Mouse (Mus musculus): ENCODE measurements around the gene Rab10.

The Rab10 gene

DNA sequence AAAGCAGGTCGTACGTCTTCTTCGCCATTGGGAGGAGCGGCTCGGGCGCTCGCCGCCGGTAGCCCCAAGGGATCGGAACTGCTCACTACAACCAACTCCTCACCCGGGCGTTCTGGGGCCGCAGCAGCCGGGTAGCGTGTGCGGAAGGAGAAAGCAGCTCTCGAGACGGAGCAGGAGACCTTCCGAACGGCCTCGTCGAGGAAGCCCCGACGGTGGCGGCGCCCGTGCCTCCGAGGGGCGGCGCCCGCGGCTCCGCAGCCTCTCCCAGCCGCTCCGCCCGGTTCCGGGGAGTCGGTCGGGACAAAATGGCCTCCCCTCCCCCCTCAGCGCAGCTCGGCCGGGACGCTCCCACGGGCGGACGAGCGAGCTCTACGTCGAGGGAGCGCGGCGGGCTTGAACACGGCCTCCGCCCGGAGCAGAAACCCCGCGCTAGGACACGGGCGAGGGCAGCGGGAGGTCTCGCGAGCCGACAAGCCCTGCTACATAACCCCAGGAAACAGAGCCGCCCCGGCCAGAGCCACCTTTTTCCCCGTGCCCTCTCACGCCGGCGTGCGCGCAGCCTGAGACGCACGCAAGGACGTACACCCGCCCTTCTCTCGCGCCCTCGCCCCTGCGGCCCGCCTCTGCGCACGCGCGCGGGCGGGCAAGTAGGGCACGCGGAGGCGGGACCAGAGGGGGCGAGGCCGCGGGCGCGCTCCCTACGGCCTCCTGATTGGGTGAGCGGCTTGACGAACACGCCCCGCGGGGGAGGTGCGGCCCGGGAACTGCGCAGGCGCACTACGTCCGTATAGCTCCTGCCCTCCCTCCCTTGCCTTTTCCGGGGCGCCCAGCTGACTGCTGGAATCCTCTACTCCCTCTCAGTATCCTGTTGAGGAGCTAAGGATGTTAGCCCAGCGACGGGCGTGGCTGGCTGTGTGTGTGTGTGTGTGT is at the start of gene Rab10:
Gene Rab10 (minus strand): TSS at position 579 of the 930 bp plus-strand sequence.
- CTCF ChIA-PET: no interaction called here

DNA sequence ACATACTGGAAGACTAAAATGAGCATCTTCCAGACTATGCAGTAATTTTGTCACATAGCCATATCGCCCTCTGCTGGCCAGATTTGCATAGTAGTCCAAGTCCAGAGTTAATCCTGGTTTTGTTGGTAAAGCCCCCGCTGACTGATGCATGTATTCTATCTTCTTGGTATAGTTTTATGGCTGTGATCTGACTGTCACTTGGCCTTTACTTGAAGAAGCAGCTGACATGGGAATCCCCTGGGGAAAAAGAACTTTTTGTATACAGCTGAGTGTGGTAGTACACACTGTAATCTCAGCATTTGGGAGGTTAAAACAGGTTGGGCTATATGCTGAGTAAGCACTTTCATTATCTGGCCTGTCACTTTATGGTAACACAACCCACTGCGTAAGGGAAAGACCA is 49.5 kb upstream of the Rab10 start:
- CTCF ChIA-PET: no interaction called here

DNA sequence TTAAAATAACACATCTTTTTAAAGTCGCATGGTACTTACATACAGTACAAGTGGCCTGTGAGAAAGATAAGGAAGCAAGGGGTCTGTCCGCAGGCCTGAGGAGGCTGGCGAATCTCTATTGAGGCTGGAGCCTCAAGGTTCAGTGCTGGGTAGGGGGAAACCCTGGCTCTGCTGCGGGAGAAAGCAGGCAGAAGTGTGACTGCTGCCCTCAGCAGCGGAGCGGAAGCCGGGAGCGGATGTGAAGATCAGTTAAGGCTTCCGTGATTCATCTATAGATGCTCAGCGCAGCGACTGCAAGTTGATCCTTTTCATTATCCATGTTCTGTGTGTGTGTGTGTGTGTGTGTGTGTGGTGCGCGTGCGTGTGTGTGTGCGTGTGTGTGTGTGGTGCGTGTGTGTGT is 47.1 kb upstream of the Rab10 start:
- CTCF ChIA-PET: no interaction called here

DNA sequence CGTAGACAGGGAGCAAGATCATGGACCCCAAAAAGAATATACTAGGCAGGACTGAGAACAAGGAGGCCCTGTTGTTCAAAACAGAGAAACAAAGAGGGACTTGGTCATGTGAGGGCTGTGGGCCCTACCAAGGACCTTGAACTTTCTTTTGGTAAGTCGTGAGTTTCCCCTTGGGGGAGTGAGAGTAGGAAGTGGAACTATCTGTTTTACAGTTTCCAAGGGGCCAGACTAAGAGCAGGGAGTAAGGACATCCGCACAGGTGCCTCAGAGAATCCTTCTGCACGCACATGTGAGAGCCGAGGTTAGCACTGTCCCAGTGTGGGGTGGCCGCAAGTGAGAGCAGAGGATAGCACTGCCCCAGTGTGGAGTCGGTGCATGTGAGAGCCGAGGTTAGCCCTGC is 45.3 kb upstream of the Rab10 start:
- CTCF ChIA-PET: no interaction called here

DNA sequence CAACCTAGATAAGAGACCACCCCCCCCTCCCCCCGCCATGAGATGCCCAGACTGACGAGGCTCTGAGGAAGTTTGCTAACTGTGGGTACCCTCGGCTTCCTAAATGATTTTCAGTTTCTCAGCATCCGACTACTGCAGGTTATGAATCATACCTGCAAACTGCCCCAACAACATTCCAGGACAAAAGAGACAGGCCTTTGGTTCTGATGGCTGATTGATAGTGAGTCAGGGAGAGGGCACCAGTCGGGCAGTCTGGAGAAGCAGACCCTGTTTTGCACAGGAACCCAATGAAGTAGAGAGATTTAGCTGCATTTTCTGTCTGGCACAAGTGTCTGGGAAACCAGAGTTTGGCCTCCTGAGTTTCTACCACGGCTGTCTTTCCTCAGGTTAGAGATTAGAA is 42.4 kb upstream of the Rab10 start:
- CTCF ChIA-PET: no interaction called here

DNA sequence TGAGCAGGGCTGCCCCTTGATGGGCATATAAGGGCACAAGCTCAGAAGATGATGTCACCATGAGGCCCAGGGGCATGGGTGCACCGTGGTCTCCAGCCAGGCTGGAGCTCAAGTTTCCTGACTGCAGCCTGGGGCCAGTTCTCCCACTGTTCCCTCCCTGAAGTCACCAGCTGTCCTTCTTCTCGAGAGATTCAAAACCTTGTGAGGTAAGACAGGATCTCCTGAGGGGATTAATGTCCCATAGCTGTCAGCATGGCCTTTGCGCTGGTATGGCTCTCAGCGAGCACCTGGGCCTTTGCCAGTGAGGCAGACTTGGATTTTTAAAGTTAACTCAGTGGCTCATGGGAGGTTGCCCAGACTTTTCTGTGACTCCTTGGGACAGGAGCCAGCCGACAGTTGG is 40.4 kb upstream of the Rab10 start:
- CTCF ChIA-PET: interaction anchor here (0.7 kb wide), 1 partner anchor 63 kb away, joined by 3 read pairs; no protein-coding TSS in a partner anchor

DNA sequence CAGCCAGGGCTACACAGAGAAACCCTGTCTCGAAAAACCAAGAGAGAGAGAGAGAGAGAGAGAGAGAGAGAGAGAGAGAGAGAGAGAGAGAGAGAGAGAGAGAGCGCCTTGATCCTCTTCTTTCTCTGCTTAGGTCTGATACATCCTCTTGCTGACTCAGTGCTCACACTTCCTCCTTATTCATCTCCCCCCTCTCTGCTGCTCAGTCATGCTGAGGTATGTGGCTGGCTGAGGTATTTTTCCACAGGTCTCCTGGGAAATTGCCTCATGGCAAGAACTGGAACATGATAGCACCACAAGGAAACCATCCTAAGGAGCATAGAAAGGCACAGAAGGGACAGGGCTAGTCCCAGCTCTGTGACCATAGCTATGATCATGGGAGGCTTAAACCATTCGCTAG is 39.6 kb upstream of the Rab10 start:
- CTCF ChIA-PET: interaction anchor here (0.7 kb wide), 1 partner anchor 63 kb away, joined by 3 read pairs; no protein-coding TSS in a partner anchor

DNA sequence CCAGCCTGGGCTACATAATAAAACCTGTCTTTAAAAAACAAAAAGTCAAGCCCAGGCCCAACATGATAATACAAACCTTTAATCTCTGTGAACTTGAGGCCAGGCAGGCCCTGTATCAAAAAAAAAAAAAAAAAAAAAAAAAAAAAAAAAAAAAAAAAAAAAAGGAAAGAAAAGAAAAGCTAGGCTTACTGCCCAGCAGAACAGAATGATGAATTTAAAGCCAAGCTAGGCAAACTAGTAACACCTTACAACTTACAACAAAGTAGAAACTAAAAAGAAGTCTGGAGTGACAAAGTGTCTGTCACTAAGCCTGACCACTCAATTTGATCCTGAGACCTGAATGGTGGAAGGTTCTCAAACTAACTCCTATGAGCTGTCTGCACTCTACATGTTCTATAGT is 37.9 kb upstream of the Rab10 start:
- CTCF ChIA-PET: no interaction called here

DNA sequence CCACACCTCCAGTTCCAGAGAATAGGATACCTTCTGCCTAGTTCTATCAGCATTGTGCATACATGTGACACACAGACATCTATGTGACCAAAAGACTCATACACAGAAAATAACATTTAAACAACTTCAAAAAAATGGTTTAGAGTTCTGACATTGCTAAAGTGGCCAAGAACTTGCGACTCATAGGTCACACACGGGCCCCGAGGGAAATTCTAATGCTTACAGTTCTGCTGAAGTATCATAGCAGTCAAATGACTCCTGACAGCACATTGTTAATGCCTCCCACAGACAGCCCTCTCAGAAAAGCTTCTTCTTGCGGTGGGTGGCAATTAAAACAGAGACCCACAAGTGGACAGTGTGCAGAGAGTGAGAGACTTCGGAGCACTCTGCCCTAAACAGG is 35.3 kb upstream of the Rab10 start:
- CTCF ChIA-PET: no interaction called here

DNA sequence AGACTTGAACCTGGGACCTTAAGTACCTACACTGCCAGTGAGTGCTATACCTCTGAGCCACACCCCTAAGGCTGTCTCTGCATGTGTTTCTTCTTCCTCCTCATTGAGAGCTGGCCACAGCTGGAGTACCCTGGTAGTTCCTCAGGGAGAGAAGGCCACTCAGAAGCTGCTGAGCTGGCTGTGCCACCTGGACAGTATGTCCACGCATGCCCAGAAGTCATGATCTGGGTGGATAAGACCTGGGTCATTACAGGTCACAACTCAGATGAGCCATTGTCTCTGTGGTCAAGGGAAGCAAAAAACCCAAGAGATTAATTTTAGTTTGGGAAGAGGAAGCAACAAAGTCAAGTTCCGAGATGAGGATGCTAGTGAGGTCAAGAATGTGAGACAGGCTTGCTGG is 34.4 kb upstream of the Rab10 start:
- CTCF ChIA-PET: no interaction called here

DNA sequence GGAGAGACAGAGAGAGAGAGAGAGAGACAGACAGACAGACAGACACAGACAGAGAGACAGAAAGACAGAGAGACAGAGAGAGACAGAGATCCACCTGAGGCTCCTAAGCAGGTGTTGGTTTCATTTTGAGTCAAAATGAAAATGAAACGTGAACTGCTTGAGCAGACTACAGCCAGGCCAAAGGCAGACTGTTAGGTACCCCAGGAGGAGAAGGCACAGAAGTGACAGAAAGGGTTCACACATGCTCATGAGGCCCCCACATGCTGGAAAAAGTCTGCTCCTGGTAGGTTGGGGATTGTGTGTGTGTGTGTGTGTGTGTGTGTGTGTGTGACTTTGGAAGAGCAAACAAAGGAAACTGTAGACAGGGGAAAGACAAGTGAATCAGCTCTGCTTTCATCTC is 29.2 kb upstream of the Rab10 start:
- CTCF ChIA-PET: no interaction called here

DNA sequence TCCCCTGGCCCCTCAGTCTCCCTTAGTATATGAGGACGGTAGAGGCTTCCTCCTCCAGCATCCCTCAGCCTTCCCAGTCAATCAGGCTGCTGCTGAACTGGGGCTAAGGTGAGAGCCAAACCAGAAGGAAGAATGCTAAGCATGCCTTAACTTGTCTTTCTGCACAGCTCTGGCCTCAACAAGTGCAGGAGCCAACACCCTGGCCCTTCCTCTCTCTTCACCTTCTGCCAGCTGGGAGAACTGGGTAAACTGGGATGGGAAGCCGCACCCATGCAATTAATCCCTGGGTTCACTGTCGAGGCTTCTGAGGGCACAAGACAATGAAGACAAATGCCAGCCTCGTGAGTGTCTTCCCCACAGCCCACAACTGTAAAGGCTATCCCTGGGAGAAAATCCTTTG is 19.9 kb upstream of the Rab10 start:
- CTCF ChIA-PET: no interaction called here

DNA sequence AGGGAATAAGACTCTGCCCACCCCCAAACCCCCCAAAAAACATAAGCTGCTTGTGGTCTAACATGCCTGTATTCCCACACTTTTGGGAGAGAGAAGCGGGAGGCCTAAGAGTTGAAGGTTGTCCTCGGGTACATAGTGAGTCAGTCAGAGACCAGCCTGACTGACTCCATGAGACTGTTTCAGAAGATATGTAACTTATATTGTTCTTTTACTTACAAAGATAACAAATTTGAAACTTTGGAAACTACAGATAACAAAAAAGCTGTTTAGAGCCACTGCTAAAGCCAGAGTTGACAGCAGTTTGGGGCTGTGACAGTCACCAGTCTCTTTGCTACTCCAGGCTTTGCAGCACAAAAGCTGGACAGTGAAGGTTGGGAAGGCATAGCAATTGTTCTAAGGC is 15.5 kb upstream of the Rab10 start:
- CTCF ChIA-PET: no interaction called here

DNA sequence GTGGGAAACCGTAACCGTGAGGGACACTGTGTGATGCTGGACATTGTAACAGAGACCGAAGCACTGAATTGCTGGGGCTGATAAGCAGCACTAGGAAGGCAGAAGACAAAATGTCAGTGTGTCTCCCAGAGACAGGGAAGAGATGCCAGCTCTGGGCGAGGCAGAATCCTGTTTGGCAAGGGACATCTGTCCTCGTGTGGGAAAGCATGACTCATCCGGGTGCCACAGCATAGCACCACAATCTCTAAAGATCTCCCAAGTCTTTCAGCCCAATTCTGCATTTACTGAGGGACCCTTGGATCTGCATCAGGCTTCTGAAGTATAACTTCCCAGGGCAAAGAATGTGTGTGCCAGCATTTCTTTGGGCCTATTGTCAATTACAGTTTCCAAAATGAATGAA is 13.5 kb upstream of the Rab10 start:
- CTCF ChIA-PET: no interaction called here

DNA sequence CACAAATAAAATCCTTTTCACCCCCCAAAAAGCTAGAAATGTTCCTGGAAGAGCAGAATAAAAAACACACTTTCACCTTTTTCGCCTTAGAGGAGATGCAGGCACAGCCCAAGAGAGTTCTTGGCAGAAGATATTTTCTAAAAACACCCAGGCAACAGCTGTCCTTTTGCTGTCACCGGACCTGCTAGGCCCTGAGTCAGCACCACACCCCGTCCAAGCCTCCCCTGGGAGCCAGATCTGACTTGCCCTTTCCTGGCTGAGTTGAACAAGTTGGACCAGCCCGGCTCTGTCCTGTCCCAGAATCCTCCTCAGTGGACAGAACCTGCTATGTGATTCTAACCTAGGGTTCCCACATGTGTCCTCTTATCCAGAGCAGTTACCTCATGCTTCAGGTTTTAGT is 9.6 kb upstream of the Rab10 start:
- CTCF ChIA-PET: no interaction called here

DNA sequence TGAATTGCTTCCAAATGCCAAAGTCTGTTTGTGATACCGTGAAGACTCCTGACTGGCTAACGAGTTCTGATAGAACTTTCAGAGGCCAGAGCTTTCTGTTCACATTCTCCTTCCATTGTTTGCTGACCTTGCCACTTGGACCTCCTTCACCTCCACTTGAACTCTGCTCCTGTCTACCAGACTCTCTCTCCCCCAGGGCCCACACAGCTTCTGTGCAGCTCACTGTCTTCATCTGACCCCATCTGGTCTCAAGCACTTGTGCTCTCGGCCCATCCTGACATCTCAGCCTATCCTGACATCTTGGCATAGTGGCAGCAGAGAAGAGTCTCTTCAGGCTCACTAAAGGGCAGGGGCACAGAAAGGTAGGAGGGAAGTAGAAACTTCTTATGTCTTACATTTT is 7.2 kb upstream of the Rab10 start:
- CTCF ChIA-PET: no interaction called here

DNA sequence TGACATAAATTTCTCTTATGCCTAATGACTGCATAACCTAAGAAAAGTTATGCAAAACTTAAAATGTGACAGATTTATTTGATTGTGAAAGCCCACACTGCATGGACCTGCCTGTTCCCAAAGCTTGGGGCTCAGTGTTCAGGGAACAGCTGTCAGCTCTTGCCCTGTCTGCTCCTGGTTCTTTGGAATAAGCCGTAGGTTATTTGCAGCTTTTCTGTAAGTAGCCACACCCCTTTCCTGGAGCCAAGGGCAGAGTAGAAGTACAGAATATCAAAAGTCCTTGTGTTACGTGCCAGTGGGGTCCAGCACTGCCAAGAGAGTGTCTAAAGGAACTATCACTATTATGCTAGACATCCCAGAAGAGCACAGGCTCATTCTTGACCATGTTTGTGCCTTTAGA is 6.3 kb upstream of the Rab10 start:
- CTCF ChIA-PET: no interaction called here

DNA sequence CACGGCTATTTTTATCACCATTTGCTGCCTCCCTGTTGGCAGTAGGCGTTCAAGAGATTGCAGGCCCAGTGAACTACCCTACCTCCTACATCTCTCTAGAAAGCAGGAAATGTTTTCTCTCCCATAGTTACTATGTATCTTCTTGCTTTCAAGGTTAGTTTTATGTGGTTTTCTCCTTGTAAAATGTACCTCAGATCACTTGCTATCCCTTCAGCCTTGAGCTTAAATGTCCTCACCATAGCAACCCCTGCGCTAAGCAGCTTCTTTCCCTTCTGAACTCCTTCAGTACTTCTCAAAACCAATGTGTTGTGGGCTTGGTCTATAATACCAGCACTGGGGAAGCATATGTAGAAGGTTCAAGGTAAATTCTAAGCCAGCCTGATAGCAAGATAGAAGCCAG is 3.1 kb upstream of the Rab10 start:
- CTCF ChIA-PET: interaction anchor here (0.6 kb wide), 1 partner anchor 497 kb away, joined by 3 read pairs; no protein-coding TSS in a partner anchor

DNA sequence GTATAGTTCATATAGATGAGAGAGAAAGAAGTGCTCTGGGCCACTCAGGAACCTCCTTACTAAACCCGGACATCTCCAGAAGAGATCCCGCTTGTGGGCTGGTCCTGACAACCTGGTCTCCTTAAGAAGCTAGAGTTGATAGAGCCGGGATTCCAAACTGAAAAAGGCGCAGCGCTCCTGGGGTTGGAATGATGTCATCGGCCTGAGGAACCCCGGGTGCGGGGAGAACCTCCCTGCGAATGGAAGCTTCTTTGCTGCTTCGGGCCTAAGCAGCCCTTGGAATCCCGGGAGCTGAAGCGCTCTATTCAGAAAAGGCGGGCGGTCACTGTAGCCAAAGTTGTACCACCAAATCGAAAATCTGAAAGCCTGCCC is 538 bp upstream of the Rab10 start:
- CTCF ChIA-PET: no interaction called here

DNA sequence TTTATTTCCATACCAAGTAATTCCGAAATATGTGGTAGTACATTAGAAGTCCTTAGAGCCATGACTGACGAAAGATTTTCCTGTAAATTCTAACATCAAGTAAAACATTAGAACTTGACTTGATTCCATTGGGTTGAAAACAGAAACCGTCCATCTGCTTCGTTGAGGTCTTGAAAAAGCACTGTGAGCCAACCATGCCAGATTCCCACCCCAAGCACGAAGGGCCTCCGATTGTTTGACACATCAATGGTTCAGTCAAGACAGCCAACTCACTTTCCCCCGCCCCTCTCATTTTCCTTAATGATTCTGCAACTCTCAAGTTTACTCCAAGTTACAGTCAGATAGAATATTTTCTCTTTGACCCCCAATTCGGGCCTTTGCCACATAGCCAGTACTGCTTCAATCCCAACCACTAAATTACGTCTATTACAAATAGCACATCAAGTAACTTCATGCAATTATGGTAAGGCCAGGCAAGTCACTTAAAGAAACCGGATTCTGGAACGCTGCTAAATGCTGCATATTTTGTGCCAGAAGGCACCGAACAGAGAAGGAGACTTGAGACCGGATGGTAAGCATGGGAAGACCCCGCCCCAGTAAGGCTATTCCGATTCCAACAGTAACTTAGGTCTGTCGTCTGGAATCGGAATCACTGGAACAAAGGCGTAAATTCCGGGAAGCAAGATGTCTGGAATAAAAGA is 1.1 kb downstream of the Rab10 start:
- CTCF ChIA-PET: no interaction called here

DNA sequence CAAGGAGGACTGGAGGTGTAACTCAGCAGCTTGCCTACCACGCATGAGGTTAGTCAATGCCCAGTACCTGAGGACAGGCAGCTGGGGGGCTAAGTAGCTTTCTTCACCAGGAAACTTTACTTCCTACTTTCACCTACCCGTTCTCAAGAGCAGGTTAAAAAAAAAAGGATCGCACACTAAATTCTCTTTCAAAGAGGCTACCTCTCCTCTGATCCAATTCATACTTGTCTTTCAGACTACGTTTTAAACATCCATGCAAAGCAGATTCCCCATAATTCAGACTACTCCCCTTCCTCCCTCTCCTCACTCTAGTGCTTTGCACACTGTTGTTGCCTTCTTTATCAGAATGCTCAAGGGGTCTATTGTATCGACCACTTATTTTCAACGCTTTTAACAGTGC is 2.2 kb downstream of the Rab10 start:
- CTCF ChIA-PET: interaction anchor here (0.7 kb wide), 1 partner anchor 45 kb away, joined by 3 read pairs; no protein-coding TSS in a partner anchor

DNA sequence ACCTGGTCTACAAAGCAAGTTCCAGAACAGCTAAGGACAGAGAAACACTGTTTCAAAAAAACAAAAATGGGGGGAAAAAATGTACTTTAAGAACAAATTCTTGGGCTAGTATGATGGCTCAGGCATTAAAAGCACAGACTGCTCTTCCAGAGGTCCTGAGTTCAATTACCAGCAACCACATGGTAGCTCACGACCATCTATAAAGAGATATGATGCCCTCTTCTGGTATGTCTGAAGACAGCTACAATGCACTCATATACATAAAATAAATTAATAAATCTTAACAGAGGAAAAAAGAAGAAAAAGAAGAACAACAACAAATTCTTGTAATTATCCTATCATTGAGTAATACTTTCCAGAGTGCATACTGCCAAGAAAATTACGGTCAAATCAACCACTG is 4.5 kb downstream of the Rab10 start:
- CTCF ChIA-PET: no interaction called here

DNA sequence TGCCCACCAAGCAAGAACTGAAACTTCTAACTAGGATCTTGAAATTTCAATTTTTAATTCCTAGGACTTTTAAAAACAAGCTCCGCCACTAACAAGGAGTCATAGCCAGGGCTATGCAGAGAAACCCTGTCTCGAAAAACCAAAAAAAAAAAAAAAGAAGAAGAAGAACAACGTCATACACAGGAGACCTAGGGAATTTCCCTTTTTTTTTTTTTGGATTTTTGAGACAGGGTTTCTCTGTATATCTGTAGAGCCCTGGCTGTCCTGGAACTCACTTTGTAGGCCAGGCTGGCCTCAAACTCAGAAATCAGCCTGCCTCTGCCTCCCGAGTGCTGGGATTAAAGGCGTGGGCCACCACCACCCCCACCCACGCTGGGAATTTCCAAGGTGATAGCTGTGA is 12.1 kb downstream of the Rab10 start:
- CTCF ChIA-PET: interaction anchor here (0.7 kb wide), 1 partner anchor 68 kb away, joined by 3 read pairs; no protein-coding TSS in a partner anchor
